Comparison of ENCODE assay signal across 26 mouse cellular contexts in the genomic region with DNA sequence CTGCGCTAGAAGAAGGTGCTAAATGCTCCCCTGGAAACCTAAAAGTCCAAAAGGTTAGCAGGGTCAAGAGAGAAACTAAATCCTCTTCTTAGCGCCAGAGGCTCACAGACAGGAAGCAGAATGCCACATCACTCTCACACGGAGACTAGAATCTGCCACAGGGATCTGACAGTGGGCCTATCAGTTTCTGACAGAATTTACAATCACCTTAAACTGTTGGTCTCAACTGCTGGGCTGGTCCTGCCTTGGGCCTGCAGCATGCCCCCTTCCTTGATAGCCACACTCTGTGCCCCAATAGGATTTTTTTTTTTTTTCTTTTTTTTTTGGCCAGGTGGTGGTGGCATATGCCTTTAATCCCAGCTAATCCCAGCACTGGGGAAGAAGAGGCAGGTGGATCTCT. TPM values are rescaled to one million over a fixed set of nuclear protein-coding genes. Genes with fewer than 3 reads are reported as not detected.
DNase-seq lines count a peak whose midpoint lies in the region; ATAC-seq and TF ChIP-seq lines count a peak whose summit lies in the region.
"Had no signal": no experiment of that assay in that cellular context is flagged by ENCODE, and none has a peak within 500 bp of the region (broad histone marks: within the 10 kb centered on the region; RNA-seq: fewer than 3 reads in every experiment).

No protein-coding gene starts in this region.

- no peak overlapping the region for H3K27ac ChIP-seq in liver, embryonic 11.5 days (ENCODE audit: low read depth, low read length)
- H3K27ac ChIP-seq in liver, embryonic 14.5 days: no peak overlapping the region
- H3K27ac ChIP-seq in liver, embryonic 12.5 days: no peak overlapping the region
- H3K27ac ChIP-seq: embryonic facial prominence, embryonic 13.5 days; embryonic facial prominence, embryonic 15.5 days; forebrain, embryonic 13.5 days; forebrain, embryonic 15.5 days had no signal

- 62% methylated on average over 3 of the region's 3 CpGs for WGBS in liver, embryonic 11.5 days
- 46% methylated on average over 3 of the region's 3 CpGs for whole genome bisulfite sequencing in liver, embryonic 14.5 days (ENCODE audit: insufficient replicate concordance)
- WGBS in liver, embryonic 12.5 days (ENCODE audit: insufficient replicate concordance): 51% methylated on average over 3 of the region's 3 CpGs

- no peak overlapping the region for H3K9ac ChIP-seq in liver, embryonic 11.5 days (ENCODE audit: low read depth, low read length)
- H3K9ac ChIP-seq in liver, embryonic 14.5 days (replicated peaks): no peak overlapping the region
- H3K9ac ChIP-seq in liver, embryonic 12.5 days: no peak overlapping the region
- H3K9ac ChIP-seq: embryonic facial prominence, embryonic 13.5 days; embryonic facial prominence, embryonic 15.5 days; forebrain, embryonic 13.5 days; forebrain, embryonic 15.5 days; forebrain, postnatal 0 days had no signal

- no peaks in the 10 kb centered on the region for H3K9me3 ChIP-seq in liver, embryonic 11.5 days (ENCODE audit: control insufficient read depth, low read length)
- H3K9me3 ChIP-seq in liver, embryonic 14.5 days (ENCODE audit: control insufficient read depth, low read length): no peaks in the 10 kb centered on the region
- H3K9me3 ChIP-seq in liver, embryonic 12.5 days (replicated peaks): no peaks in the 10 kb centered on the region
- H3K9me3 ChIP-seq: embryonic facial prominence, embryonic 13.5 days; embryonic facial prominence, embryonic 15.5 days; forebrain, embryonic 13.5 days; forebrain, embryonic 15.5 days; G1E had no signal

- TF ChIP-seq EP300 in liver, embryonic 14.5 days (IDR thresholded peaks at IDR 0.05; ENCODE audit: low read depth): 0 out of 2 replicates have a peak, but pooled peaks have one; percentile 22

- no peak for DNase-seq in liver, embryonic 11.5 days (ENCODE audit: low spot score)
- DNase-seq in liver: no peak
- no peak for DNase-seq in liver, embryonic 14.5 days (ENCODE audit: low read depth in 3 of 3, low spot score in 3 of 3)
- DNase-seq in ovary, postnatal 10 days (ENCODE audit: low spot score): no peak
- DNase-seq: adrenal gland, adult 8-10 months; adrenal gland, postnatal 14 days; adrenal gland, postnatal 36 days; B cell, adult 2 months; cerebellum, adult 11-12 months; cerebellum, adult 2 months; cerebellum, adult 9-10 months; cerebellum, postnatal 10 days; cerebellum, postnatal 25 days; embryo, embryonic 11 days; forebrain, postnatal 0 days had no signal

- H3K27me3 ChIP-seq in liver, embryonic 11.5 days (replicated peaks; ENCODE audit: control insufficient read depth, insufficient read depth, low read length): no peaks in the 10 kb centered on the region
- no peaks in the 10 kb centered on the region for H3K27me3 ChIP-seq in liver, embryonic 14.5 days (ENCODE audit: control insufficient read depth, insufficient read depth, low read length)
- no peaks in the 10 kb centered on the region for H3K27me3 ChIP-seq in liver, embryonic 12.5 days (replicated peaks)
- H3K27me3 ChIP-seq: CH12.LX; embryonic facial prominence, embryonic 13.5 days; embryonic facial prominence, embryonic 15.5 days; forebrain, embryonic 13.5 days; forebrain, embryonic 15.5 days; Patski had no signal

- H3K4me3 ChIP-seq in liver, embryonic 11.5 days (ENCODE audit: low read depth, low read length): no peak overlapping the region
- H3K4me3 ChIP-seq in liver, embryonic 14.5 days (ENCODE audit: insufficient read depth in 1 of 2, low read depth in 2 of 2, low read length in 2 of 2): no peak overlapping the region
- no peak overlapping the region for H3K4me3 ChIP-seq in liver, embryonic 12.5 days
- H3K4me3 ChIP-seq: embryonic facial prominence, embryonic 13.5 days; embryonic facial prominence, embryonic 15.5 days; forebrain, embryonic 13.5 days; forebrain, embryonic 15.5 days had no signal

- H3K4me2 ChIP-seq in liver, embryonic 11.5 days: no peak overlapping the region
- H3K4me2 ChIP-seq in liver, embryonic 14.5 days (ENCODE audit: low read depth): no peak overlapping the region
- H3K4me2 ChIP-seq in liver, embryonic 12.5 days: no peak overlapping the region
- H3K4me2 ChIP-seq: embryonic facial prominence, embryonic 13.5 days; embryonic facial prominence, embryonic 15.5 days; forebrain, embryonic 13.5 days; forebrain, embryonic 15.5 days had no signal

- no peaks in the 10 kb centered on the region for H3K4me1 ChIP-seq in liver, embryonic 11.5 days (replicated peaks; ENCODE audit: control insufficient read depth, insufficient read depth, low read length)
- H3K4me1 ChIP-seq in liver, embryonic 14.5 days (replicated peaks; ENCODE audit: control insufficient read depth in 2 of 2, insufficient read depth in 2 of 2, low read length in 1 of 2): 0 out of 4 replicates have a peak, but pooled peaks cover 0 to 2% of the 10 kb centered on the region in 2 experiments
- peaks cover 17% of the 10 kb centered on the region for H3K4me1 ChIP-seq in liver, embryonic 12.5 days
- H3K4me1 ChIP-seq: embryonic facial prominence, embryonic 13.5 days; embryonic facial prominence, embryonic 15.5 days; forebrain, embryonic 13.5 days; forebrain, embryonic 15.5 days had no signal

- no peak for TF ChIP-seq CTCF in liver, embryonic 14.5 days (IDR thresholded peaks at IDR 0.05; ENCODE audit: low read depth)

- H3K36me3 ChIP-seq in liver, embryonic 11.5 days (ENCODE audit: control insufficient read depth, insufficient read depth, low read length): peaks cover 51% of the 10 kb centered on the region
- H3K36me3 ChIP-seq in liver, embryonic 14.5 days (replicated peaks; ENCODE audit: control insufficient read depth, insufficient read depth, low read depth): peaks cover 39% of the 10 kb centered on the region
- peaks cover 98% of the 10 kb centered on the region for H3K36me3 ChIP-seq in liver, embryonic 12.5 days

- ATAC-seq in liver, embryonic 11.5 days (replicated peaks; ENCODE audit: low FRiP score): 0 out of 2 replicates have a peak, but pooled peaks have one; percentile 26
- ATAC-seq in liver, embryonic 14.5 days (ENCODE audit: insufficient read depth): peak; percentile 52; the same call in 1 of the 2 replicates
- ATAC-seq in liver, embryonic 12.5 days: no peak
- ATAC-seq in megakaryocyte-erythroid progenitor cell, adult 5-6 weeks (replicated peaks; ENCODE audit: low FRiP score, low TSS enrichment, poor library complexity, severe bottlenecking): peak; percentile 78
- ATAC-seq: activated CD4-positive, CD25-positive, alpha-beta regulatory T cell, adult 4 months; CD4-positive, CD25-positive, alpha-beta regulatory T cell, adult 4 months; forebrain, embryonic 13.5 days; forebrain, embryonic 15.5 days; forebrain, postnatal 0 days; Patski had no signal

RNA-seq across cellular contexts. Expression of a gene that starts 11.5 kb away (rescaled TPM):
- polyA plus RNA-seq in liver, embryonic 11.5 days (2014; fragmentation: Nextera tagmentation; extraction: Ambion mirVana): 36.6 and 41.1 TPM in 2 replicates
- 4.8 and 5.9 TPM in 2 replicates for polyA plus RNA-seq in liver, embryonic 14.5 days (2012; rRNA removed)
- 8.4 and 10.7 TPM in 2 replicates for polyA plus RNA-seq in liver, embryonic 14.5 days (2014; fragmentation: Nextera tagmentation; extraction: Ambion mirVana)
- 25.4 and 26.0 TPM in 2 replicates for polyA plus RNA-seq in liver, embryonic 12.5 days (2016; fragmentation: Nextera tagmentation; extraction: Ambion mirVana)
- total RNA-seq in megakaryocyte-erythroid progenitor cell, adult 5-6 weeks (2014; fragmentation: Nextera tagmentation): 43.2 and 51.7 TPM in 2 replicates
- 43.4 and 57.0 TPM in 2 replicates for total RNA-seq in megakaryocyte-erythroid progenitor cell, adult 5-6 weeks (2017)

RNA-seq across cellular contexts. Expression of a gene that starts 14.6 kb away (rescaled TPM):
- 178 and 190 TPM in 2 replicates for polyA plus RNA-seq in liver, embryonic 11.5 days (2014; fragmentation: Nextera tagmentation; extraction: Ambion mirVana)
- polyA plus RNA-seq in liver, embryonic 14.5 days (2012; rRNA removed): 53.3 and 66.0 TPM in 2 replicates
- 101 and 102 TPM in 2 replicates for polyA plus RNA-seq in liver, embryonic 14.5 days (2014; fragmentation: Nextera tagmentation; extraction: Ambion mirVana)
- polyA plus RNA-seq in liver, embryonic 12.5 days (2016; fragmentation: Nextera tagmentation; extraction: Ambion mirVana): 129 and 137 TPM in 2 replicates
- total RNA-seq in megakaryocyte-erythroid progenitor cell, adult 5-6 weeks (2014; fragmentation: Nextera tagmentation): 75.6 and 84.9 TPM in 2 replicates
- 49.6 and 76.6 TPM in 2 replicates for total RNA-seq in megakaryocyte-erythroid progenitor cell, adult 5-6 weeks (2017)

RNA-seq across cellular contexts. Expression of a gene that starts 42.5 kb away (rescaled TPM):
- 5.0 and 5.5 TPM in 2 replicates for polyA plus RNA-seq in liver, embryonic 11.5 days (2014; fragmentation: Nextera tagmentation; extraction: Ambion mirVana)
- 3.6 and 4.7 TPM in 2 replicates for polyA plus RNA-seq in liver, embryonic 14.5 days (2012; rRNA removed)
- 6.9 and 7.6 TPM in 2 replicates for polyA plus RNA-seq in liver, embryonic 14.5 days (2014; fragmentation: Nextera tagmentation; extraction: Ambion mirVana)
- 6.3 and 6.4 TPM in 2 replicates for polyA plus RNA-seq in liver, embryonic 12.5 days (2016; fragmentation: Nextera tagmentation; extraction: Ambion mirVana)
- total RNA-seq in megakaryocyte-erythroid progenitor cell, adult 5-6 weeks (2014; fragmentation: Nextera tagmentation): 12.8 and 15.3 TPM in 2 replicates
- 11.5 and 12.3 TPM in 2 replicates for total RNA-seq in megakaryocyte-erythroid progenitor cell, adult 5-6 weeks (2017)

RNA-seq across cellular contexts. Expression of a gene that starts 42.5 kb away (rescaled TPM):
- polyA plus RNA-seq in liver, embryonic 11.5 days (2014; fragmentation: Nextera tagmentation; extraction: Ambion mirVana): 2.3 and 2.5 TPM in 2 replicates
- 2.4 and 2.8 TPM in 2 replicates for polyA plus RNA-seq in liver, embryonic 14.5 days (2012; rRNA removed)
- polyA plus RNA-seq in liver, embryonic 14.5 days (2014; fragmentation: Nextera tagmentation; extraction: Ambion mirVana): 2.6 and 3.0 TPM in 2 replicates
- 2.9 and 3.0 TPM in 2 replicates for polyA plus RNA-seq in liver, embryonic 12.5 days (2016; fragmentation: Nextera tagmentation; extraction: Ambion mirVana)
- 1.2 and 6.1 TPM in 2 replicates for total RNA-seq in megakaryocyte-erythroid progenitor cell, adult 5-6 weeks (2014; fragmentation: Nextera tagmentation)
- total RNA-seq in megakaryocyte-erythroid progenitor cell, adult 5-6 weeks (2017): 2.9 and 3.7 TPM in 2 replicates

RNA-seq across cellular contexts. Expression of a gene that starts 52.9 kb away (rescaled TPM):
- polyA plus RNA-seq in liver, embryonic 11.5 days (2014; fragmentation: Nextera tagmentation; extraction: Ambion mirVana): 75.7 and 77.6 TPM in 2 replicates
- polyA plus RNA-seq in liver, embryonic 14.5 days (2012; rRNA removed): 21.5 and 26.3 TPM in 2 replicates
- 28.9 and 34.3 TPM in 2 replicates for polyA plus RNA-seq in liver, embryonic 14.5 days (2014; fragmentation: Nextera tagmentation; extraction: Ambion mirVana)
- polyA plus RNA-seq in liver, embryonic 12.5 days (2016; fragmentation: Nextera tagmentation; extraction: Ambion mirVana): 50.5 and 51.8 TPM in 2 replicates
- 37.4 and 40.1 TPM in 2 replicates for total RNA-seq in megakaryocyte-erythroid progenitor cell, adult 5-6 weeks (2014; fragmentation: Nextera tagmentation)
- 65.7 and 85.1 TPM in 2 replicates for total RNA-seq in megakaryocyte-erythroid progenitor cell, adult 5-6 weeks (2017)
